In genomic region chr2:179586436-179586835, GRCm38 (mm10) we compare ENCODE assay signal across 14 mouse cellular contexts.
A peak's percentile ranks its signal among the peaks of the same experiment; 100 is the strongest.
DNase-seq lines count a peak whose midpoint lies in the region; TF ChIP-seq lines count a peak whose summit lies in the region.
"Had no signal": no experiment of that assay in that cellular context is flagged by ENCODE, and none has a peak within 500 bp of the region (broad histone marks: within the 10 kb centered on the region; RNA-seq: fewer than 3 reads in every experiment).

No protein-coding gene starts in this region.

- intact Hi-C loops in left cerebral cortex, adult 2 months (cut with DNase I) = no loop called here
- intact Hi-C loops in left cerebral cortex, postnatal 10 days (cut with DNase I) = no loop called here
- intact Hi-C loops in left cerebral cortex, postnatal 14 days (cut with DNase I) = loop anchor here (10.0 kb wide), 1 partner anchor 288 kb away; no protein-coding TSS in a partner anchor

- H3K4me3 ChIP-seq in left cerebral cortex, adult 2 months = no peak overlapping the region
- H3K4me3 ChIP-seq: heart, embryonic 10.5 days had no signal

- peak; percentile 53 to 56 for DNase-seq in cerebellum, postnatal 10 days
- DNase-seq in cerebellum, adult 9-11 months = no peak
- DNase-seq in left cerebral cortex, adult 2 months (ENCODE audit: extremely low spot score in 1 of 2, low spot score in 2 of 2) = peak in 1 of 2 experiments; percentile 25
- no peak for DNase-seq in left cerebral cortex, postnatal 10 days (ENCODE audit: extremely low spot score in 1 of 2, low spot score in 2 of 2)
- peak; percentile 33 to 38 for DNase-seq in left cerebral cortex, postnatal 14 days (ENCODE audit: low spot score in 2 of 2)
- peak; percentile 31 for DNase-seq in telencephalon, adult 2 months (ENCODE audit: low read depth, low spot score)
- DNase-seq in spleen, postnatal 4 days (ENCODE audit: low spot score in 2 of 2) = no peak
- no peak for DNase-seq in kidney, postnatal 25 days
- DNase-seq: cerebellum, adult 18-20 months; heart, postnatal 36 days; kidney, postnatal 10 days; lung, adult 18-20 months; retina, postnatal 1 day had no signal

- no peak for TF ChIP-seq CTCF in left cerebral cortex, adult 2 months (IDR thresholded peaks at IDR 0.05)

- peak overlapping the region; percentile 69 for H3K27ac ChIP-seq in left cerebral cortex, adult 2 months
- H3K27ac ChIP-seq: heart, embryonic 10.5 days had no signal

Comparison
In these comparisons a context has a peak if more than half of its experiments do, and no peak if none do; other contexts are left out.
1. DNase-seq: peak in cerebellum, postnatal 10 days (2 of 2), left cerebral cortex, postnatal 14 days (2 of 2) and telencephalon, adult 2 months (single experiment); none in cerebellum, adult 9-11 months (single experiment), left cerebral cortex, postnatal 10 days (0 of 2), spleen, postnatal 4 days (0 of 2) and kidney, postnatal 25 days (0 of 2).